Mouse (Mus musculus): ENCODE measurements at regions not wholly inside any gene's neighbourhood (a gene's known extent, or its start where the extent isn't known, plus 50 kb on each side); places are given as distances from the start of the nearest gene placed in this dataset.
A peak's percentile ranks its signal among the peaks of the same experiment; 100 is the strongest.

GRCm38 (mm10) chr8:46898697-46899445 is 87.8 kb upstream of the Enpp6 start:
- no peak for DNase-seq

- DNase-seq, result no peak
These were observed 85.9 kb upstream of the Enpp6 start for GRCm38 (mm10) chr8:46900826-46901225.

DNA sequence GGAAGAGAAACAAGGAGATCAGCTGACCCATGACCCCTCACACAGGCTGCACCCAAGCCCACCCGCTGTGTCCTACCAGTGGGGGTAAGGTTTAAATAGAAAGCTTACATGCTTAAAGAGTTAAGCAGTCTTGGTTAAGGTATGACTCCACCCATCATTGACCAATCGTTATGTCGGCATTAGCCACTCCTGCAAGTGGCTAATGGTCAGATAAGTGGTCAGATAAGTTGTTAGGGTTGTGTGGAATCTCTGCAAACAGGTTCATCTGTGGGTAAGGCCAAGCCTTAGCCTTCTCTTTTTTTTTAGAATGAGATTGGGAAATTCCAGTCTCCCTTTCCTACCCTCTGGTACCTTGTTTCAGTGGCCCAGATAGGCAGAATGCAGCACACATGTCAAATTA is 82.0 kb upstream of the Enpp6 start:
- DNase-seq, result no peak

GRCm38 (mm10) chr8:46907390-46907789 is 79.3 kb upstream of the Enpp6 start:
- DNase-seq, result no peak

GRCm38 (mm10) chr8:46908186-46908585 is 78.5 kb upstream of the Enpp6 start:
- no peak for DNase-seq

DNA sequence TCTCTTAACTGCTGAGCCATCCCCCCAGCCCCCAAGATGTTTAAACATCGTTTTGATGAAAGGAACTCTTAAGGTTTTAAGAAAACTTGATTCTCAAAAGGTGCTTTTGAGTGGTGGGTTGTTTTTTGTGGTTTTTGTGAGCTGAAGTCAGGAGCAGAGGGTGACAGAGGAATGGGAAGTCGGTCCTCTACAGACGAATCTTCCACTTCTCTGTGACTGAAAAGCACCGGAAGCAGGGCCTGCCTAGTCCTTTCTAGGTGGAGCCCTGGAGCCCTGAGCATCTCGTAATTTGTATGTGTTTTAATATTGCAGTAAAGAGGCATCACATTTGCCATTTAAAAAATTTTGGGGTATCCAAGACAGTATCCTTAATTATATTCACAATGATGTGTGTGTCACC is 72.7 kb upstream of the Enpp6 start:
- no peak for DNase-seq

- DNase-seq, result no peak
These were observed 66.6 kb upstream of the Enpp6 start for GRCm38 (mm10) chr8:46920071-46920470.

DNA sequence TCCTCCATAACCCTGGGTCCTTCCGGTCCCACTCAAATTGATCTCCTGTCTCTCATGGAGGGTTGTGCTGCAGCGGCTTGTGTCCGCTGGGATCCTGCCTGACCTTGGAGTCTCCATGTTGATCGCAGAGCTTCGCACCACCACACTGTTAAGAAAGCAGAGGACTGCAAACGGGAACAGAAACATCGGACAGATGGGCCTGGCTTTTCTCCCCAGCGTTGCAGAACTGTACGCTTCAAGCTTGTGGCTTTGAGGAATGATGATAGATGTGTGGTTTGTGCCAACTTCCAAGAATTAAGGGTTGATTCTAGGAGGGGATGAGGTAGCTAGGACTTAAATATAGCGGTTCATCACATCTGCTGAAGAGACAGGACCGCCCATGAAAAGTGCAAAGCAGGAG is 65.6 kb upstream of the Enpp6 start:
- no peak for DNase-seq

DNA sequence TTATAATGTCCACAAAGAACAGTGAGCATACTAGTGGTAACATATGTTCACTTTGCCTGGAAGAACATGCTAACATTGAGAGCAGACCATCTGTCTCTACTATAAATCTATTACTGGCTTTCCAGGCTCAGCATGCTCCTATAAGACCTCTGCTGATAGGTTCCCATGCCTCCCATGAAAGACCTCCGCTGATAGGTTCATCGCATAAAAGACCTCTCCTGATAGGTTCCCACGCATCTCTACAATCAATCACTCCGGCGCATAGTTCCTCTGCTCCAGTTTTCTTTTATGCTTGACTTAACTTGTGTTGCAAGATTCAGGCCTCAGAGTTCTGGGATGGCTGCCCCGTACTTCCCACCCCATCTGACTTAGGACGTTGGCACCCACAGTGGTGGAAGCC is 65.1 kb upstream of the Enpp6 start:
- no peak for DNase-seq

DNA sequence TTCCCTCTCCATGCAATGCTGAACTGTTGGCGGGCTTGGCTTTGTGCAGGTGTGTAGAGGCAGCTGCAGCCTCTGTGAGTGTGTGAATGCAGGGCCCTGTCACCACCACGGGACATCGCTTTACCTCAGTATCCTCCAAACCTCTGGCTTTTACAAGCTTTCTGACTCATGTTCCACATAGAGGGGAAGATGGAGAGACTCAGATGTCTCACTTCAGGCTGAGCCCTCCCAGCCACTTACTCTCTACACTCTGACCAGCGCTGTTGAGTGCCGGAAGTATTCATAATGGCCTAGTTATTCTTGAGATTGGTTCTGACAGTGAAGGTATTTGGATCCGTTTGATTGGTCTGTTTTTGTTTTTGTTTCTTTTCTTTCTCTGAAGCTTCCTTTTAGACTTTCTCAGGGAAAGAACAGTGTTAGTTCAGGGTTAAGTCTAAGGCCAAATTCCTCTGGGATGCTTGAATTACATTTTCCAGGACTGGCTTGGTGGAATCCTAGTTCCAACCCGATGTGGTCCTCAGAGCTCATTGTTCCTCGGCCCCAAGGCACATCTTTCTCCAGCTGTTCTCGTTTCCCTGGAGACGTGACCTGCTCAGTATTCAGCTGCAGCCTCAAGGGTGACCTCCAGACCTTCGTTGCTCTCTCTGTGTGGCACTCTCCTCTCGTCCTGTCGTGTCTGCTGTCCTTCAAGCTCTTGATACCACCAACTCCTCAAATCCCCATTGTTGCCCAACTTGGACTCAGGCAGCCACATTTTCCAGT is 61.7 kb upstream of the Enpp6 start:
- no peak for DNase-seq

DNA sequence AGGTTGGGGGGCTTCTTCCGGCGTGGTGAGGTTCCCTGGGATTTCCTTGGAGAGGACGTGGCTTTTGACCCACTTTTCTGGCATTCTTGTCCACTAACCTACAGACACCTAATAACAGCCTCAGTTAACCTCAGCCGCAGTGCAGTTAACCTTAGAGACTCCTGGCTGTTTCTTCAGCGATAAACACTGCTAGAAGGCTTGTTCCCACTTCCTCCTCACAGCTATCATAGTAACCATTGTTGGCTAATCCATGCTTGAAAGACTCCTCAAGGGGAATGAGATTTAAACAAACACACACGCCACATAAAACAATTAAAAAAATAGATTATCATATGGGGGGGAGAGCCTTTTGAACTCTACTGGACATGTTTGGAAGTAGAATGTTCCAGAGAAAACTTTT is 58.0 kb upstream of the Enpp6 start:
- DNase-seq, result no peak

- no peak for DNase-seq
These were observed 57.0 kb upstream of the Enpp6 start for GRCm38 (mm10) chr8:46929678-46930077.

DNA sequence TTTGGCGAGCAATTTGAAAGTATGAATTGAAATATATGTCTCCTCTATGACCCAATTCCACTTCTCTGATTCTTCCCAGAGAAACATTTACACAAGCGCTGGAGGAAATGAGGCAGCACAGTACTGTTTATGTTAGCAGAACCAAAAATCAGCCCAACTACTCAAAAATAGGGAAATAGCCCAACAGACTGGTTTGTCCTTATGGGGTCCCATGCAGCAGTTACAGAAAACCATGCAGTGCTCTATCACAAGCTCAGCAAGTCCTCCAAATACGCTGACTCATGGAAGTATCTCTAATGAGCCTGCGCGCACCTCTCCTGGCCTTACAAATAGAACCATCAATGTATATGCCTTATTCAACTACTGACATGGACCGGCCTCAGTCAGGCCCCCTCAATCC is 55.4 kb upstream of the Enpp6 start:
- DNase-seq, result no peak

- no peak for DNase-seq
These were observed 53.4 kb upstream of the Enpp6 start for GRCm38 (mm10) chr8:46933256-46933655.

- no peak for DNase-seq
These were observed 52.4 kb upstream of the Enpp6 start for GRCm38 (mm10) chr8:46934254-46934653.

DNA sequence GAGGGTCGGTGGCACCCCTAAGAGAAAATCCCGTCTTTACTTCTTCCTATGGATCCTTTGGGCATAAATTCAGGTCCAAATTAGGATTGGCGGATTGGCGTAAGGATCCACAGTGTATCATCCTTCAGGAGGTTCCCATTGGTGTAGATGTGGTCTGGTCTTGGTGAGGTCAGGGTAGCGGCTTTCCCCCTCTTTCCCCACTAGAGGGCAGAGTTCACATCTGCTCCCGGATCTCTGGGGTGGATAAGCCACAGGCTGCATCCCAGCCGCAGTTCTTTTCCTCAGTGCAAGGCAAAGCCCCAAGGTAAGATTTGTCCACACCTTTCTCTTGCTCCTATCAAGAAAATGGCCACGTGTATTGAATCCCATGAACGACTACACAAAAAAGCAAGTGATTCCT is 51.8 kb upstream of the Enpp6 start:
- DNase-seq, result peak; percentile 65 to 73

DNA sequence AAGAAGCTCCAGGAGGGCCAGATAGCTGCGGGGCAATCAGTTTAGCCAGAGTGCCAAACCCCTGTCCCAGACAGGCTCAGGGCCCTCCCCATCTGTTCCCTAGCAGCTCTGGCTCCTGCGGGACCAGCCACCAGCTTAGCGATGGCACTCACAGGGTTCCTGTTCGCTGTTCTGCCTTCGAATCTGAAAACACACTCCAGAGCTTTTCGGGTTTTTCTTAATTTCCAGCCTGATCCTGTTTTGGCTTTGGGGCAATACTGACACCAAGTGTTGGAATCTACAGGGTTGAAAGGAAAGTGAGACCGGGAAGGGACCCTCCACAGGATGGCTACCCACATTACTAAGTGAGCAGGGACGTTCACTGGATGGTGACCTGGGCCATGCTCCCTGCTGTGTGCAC is 50.6 kb upstream of the Enpp6 start:
- DNase-seq, result peak in 1 of 2 experiments; percentile 39
